Mouse (Mus musculus) left cerebral cortex, adult 18-20 months (tissue): ENCODE data around the gene Mrps21. TPM values are rescaled to one million over a fixed set of nuclear protein-coding genes. Genes with fewer than 3 reads are reported as not detected.
"Not testable (repeated sequence)": the region's sequence is repeated elsewhere in the genome, so short reads cannot be mapped to it uniquely, and the experiment has no call there.

ENCODE experiments used
- DNase-seq, 2 experiments: peaks; one replicate each; pipeline ENCODE4 v3.0.0; 2021 to 2022; ENCODE audit warnings: low spot score in 2 of 2, mixed read lengths in 1 of 2
- total RNA-seq, 2 experiments: library from RNA; stranded (reverse); gene quantifications; 2 replicates each; pipeline ENCODE4 v1.2.3; 2021

Gene Mrps21
- total RNA-seq, 2 experiments from 2014 or later = 163 to 166 TPM

- DNase-seq = no peak
These were observed 21.0 kb upstream of the Mrps21 start for GRCm38 (mm10) chr3:95892066-95893052.

- DNase-seq = no peak
These were observed 20.1 kb upstream of the Mrps21 start, which contains the start of gene BC028528 for GRCm38 (mm10) chr3:95891211-95892065. Gene BC028528 (minus strand): TSS chr3:95892005.

GRCm38 (mm10) chr3:95889664-95890063 is 18.3 kb upstream of the Mrps21 start:
- DNase-seq = no peak

- DNase-seq = no peak
These were observed 16.3 kb upstream of the Mrps21 start for GRCm38 (mm10) chr3:95887596-95887995.

DNA sequence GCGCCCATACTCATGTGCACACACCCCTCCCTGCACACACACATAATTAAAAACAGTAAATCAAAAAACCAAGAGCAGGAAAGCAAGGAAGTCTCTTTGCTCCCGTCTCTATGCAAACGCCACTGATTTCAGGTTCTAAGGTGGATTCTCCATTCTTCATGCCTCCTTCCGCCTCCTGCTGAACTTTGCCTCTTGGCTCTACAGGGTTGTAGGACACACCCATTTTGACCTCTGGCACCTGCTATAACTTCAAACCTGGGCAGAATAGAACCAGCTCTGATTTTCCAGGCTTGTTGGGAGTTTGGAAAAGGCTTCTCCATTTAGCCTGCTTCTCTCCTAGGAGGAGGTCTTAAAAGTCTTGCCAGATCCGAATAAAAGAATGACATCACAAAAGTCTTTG is 13.1 kb upstream of the Mrps21 start:
- no peak for DNase-seq

DNA sequence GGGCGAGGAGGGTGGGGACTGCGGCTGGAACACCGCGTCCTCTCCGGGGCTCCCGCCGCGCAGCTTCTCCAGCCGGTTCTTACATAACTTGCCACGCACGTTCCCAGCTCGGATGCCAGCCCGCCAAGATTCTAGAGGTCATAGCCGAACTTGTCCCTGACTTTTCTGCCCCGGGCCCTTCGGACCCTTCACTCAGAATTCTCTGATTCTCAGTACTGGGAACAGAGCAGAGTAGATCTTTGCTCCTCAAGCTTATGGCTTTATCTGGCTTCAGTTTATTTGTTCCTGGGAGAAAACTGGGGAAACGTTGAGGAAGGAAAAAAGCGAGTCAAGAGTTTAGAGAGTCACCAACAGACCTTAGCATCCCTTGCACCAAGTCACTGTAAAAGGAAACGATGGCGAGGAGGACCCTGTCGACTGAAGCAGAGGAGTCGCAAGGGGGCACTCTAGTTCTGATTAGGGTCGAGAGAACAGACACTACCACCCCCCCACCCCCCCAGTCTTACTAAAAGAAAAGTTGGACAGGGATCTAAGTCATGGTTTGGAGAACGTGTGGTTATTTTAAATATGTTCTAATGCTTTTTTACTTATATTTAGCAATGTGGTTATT is 11.6 kb upstream of the Mrps21 start:
- DNase-seq = peak; percentile 71 to 81

DNA sequence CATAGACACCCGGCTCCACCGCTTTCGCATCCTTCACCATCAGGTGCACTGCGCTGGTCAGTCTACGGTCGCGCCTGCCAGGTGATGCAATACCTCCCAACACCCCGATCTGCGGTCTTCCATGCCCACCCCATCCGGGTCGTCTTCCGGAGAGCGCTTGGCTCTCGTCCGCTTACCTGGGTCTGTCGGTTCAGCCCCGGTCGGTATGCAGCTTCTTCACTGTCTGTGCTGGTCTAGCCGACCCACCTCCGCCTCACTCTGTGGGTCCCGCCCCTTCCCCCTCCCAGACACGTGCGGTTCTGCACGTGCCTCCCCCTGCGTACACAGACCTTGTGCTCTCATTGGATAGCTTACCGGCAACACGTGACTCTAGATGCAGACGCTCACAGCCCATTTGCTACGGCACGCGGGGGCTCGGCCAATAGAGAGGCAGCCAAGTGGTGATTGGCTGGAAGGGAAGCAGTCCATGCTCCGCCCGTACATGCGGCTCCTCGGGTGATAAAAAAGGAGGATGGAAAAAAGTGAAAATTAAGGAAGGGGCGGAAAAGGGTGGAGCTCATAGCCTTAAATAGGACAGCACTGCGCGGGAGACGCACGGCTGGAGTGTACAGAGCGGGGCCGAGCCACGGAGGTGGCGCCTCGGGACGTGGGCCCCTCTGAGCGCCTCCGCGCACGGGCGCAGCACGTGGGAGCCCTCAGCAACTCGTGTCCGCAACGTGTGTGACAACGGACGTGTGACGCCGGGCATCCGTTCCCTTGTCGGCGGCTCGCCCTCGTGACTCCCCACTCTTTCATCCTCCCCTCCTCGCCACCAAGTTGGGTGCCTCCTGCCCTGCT is 10.9 kb upstream of the Mrps21 start, which contains the start of gene Ciart:
Gene Ciart (minus strand): TSS at position 273 of the 837 bp plus-strand sequence.
- peak; percentile 93 to 94 for DNase-seq

GRCm38 (mm10) chr3:95879063-95879462 is 7.7 kb upstream of the Mrps21 start:
- DNase-seq = no peak

DNA sequence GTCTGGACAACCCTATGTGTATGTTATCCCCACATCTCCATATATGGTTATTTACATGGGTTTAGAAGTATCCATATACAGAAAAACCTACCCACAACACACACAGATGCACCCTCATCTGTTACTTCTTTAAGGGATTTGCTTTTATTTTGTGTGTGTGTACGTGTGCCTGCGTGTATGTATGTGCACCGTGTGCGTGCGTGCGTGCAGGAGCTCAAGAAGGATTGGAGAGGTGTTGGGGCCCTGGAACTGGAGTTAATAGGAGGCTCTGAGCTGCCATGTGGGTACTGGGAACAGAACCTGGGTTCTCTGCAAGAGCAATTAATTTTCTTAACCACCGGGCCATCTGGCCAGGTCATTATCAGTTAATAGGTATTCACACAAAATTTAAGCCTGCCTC is 729 bp upstream of the Mrps21 start:
- no peak for DNase-seq

GRCm38 (mm10) chr3:95870976-95871375 is 343 bp downstream of the Mrps21 start:
- no peak for DNase-seq

- DNase-seq = no peak
These were observed 3.9 kb downstream of the Mrps21 start for GRCm38 (mm10) chr3:95867408-95867807.

DNA sequence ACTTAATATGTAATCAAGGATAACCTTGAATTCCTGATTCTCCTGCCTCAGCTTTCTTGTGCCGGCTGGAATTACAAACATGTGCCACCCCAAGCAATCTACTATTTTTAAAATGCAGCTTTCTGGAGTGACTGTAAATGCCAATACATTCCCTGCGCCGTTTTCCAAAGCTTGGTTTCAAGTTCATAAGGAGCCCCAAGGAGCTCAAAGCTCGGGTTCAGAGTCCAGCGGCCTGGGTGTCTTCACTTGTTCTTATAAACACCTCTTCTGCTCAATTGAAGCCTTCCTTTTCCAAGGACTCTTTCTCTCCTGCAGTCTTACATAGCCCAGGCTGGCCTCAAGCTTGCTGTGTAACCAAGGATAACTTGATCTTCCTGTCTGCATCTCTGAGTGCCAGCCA is 5.2 kb downstream of the Mrps21 start:
- DNase-seq = no peak

DNA sequence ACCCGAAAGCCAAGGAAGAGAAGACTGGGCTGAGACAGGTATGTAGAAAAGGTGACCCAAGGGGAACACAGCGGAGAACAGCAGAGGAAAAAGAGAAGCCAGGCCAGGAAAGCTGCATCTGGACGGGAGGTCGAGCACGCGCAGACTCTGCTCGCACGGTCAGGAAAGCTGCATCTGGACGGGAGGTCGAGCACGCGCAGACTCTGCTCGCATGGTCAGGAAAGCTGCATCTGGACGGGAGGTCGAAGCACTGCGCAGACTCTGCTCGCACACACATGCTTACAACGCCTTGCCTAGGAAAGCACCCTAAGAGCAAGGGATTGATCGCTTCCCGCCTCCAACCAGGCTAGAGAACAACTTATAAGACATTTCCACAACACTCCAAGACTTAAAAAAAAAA is 5.7 kb downstream of the Mrps21 start:
- DNase-seq = no peak

- peak; percentile 58 to 76 for DNase-seq
These were observed 6.3 kb downstream of the Mrps21 start for GRCm38 (mm10) chr3:95865050-95865449.

DNA sequence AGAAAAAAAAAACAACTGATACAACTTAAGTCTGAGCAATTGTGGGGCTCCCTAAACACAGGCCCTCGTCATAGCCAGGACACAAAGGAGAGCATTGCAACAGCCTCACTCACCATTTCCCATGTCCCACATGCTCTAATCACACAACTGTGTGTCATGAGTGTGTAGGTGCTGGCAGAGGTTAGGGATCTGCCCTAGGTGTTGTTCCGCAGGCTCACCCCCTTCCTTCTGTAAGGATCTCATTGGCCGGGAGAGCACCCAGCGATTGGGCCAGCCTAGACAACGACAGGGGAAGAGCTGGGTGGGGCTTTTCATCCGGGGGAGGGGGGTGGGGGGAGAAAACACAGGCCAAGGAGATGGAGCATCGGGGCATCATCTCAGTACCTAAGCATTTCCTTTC is 7.7 kb downstream of the Mrps21 start:
- DNase-seq = no peak

DNA sequence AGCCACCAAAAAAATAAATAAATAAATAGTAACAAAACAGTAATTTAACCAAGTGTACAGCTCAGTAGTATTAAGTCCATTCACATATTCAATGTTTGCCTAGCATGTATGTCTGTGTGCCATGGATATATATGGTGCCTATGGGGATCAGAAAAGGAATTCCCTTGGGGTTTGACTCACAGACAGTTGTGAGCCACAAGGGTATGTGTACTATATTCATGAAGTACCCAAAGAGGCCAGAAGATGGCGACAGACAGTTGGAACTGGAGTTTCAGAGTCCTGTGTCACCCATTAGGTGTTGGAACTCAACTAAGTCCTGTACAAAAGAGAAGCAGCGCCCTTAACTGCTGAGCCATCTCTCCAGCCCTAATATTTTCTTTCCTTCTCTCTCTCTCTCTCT is 9.5 kb downstream of the Mrps21 start:
- peak; percentile 32 to 75 for DNase-seq

DNA sequence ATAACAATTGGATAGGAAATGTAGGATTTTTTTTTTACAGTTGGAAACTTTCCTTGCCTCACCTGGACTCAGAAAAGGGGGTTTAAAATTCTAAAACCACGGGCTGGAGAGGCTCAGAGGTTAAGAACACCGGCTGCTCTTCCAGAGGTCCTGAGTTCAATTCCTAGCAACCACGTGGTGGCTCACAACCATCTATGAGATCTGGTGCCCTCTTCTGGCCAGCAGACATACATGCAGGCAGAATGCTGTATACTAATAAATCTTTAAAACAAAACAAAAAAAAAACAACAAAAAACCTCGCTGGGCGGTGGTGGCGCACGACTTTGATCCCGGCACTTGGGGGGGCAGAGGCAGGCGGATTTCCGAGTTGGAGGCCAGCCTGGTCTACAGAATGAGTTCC is 10.1 kb downstream of the Mrps21 start:
- DNase-seq = no peak

DNA sequence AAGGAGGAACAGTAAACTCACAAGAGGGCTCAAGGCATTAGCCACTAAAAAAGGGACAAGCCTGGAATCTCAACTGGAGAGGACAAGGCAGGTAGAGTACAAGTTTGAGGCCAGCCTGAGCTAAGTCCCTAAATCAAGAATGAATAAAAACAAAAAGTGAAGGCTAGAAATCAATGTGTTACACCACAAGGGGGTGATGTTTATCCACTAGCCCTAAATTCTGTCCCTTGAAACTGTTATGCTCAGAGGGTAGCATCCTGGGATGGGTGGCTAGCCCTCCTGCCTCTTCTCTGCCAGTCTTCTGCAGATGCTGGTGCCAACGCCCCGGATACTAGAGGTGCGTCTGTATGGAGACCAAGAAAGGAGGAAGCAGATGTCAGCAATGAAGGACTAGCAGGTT is 11.0 kb downstream of the Mrps21 start:
- DNase-seq = no peak

DNA sequence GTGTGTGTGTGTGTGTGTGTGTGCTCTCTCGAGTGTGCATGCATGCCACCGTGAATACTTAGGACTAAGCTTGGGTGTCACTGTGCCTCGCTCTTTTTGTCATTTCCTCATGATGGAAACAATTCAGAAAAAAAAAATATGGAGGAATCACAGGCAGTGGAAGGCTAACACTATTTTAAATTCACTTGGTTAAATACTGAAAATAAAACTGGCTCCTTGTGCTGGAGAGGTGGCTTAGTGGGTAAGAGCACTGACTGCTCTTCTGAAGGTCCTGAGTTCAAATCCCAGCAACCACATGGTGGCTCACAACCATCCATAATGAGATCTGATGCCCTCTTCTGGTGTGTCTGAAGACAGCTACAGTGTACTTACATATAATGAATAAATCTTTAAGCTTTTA is 13.0 kb downstream of the Mrps21 start:
- not testable (repeated sequence) for DNase-seq

GRCm38 (mm10) chr3:95857050-95857449 is 14.3 kb downstream of the Mrps21 start:
- DNase-seq = not testable (repeated sequence)
